Mouse (Mus musculus) bone marrow, adult 2 months (tissue): ENCODE results near the gene 4930467E23Rik.
"Not testable (repeated sequence)": the region's sequence is repeated elsewhere in the genome, so short reads cannot be mapped to it uniquely, and the experiment has no call there.

Experiments
- CTCF ChIP-seq: fragments of 200-500 bp; IDR thresholded peaks from 2 replicates; pipeline ENCODE4 v1.5.1; 2011; ENCODE audit warnings: low read length, control low read depth; ENCODE audit not compliant: control insufficient read depth, insufficient read depth
- POLR2A ChIP-seq: fragments of 200-500 bp; IDR thresholded peaks from 2 replicates; pipeline ENCODE4 v1.6.1; 2011; ENCODE audit warnings: low read depth, mild to moderate bottlenecking, control low read depth, low read length, borderline replicate concordance; ENCODE audit not compliant: control insufficient read depth

GRCm38 (mm10) chr8:19709488-19709887 lies 19.9 kb upstream of the 4930467E23Rik start:
- TF ChIP-seq CTCF, POLR2A: not testable (repeated sequence)
